11 mouse cellular contexts compared by ENCODE assay signal in the genomic region with DNA sequence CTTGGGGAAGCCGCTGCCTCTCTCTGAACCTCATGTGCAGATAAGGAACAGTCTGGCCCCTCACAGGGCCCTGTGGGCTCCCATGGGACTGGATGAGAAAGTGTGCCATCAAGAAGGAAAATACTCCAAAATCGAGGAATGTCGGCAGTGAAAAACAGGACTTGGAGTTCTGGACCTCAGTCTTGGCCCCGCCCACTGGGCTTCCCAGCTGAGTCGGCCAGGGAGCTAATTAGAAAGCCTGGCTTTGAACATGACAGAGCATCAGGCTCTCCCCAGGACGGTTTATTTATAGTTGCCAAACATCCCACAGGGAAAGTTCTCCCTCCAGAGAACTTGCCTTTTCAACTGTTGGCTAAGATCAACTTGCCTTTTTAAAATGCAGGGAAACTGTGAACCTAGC.
DNase-seq lines count a peak whose midpoint lies in the region; ATAC-seq and TF ChIP-seq lines count a peak whose summit lies in the region.
"Had no signal": no experiment of that assay in that cellular context is flagged by ENCODE, and none has a peak within 500 bp of the region (broad histone marks: within the 10 kb centered on the region; RNA-seq: fewer than 3 reads in every experiment).

No protein-coding gene starts in this region.

- no peaks in the 10 kb centered on the region for H3K9me3 ChIP-seq in lung, embryonic 14.5 days (ENCODE audit: low read depth, low read length)

- no peak for TF ChIP-seq CTCF in gastrocnemius, adult 2 months (IDR thresholded peaks at IDR 0.05)
- no peak for TF ChIP-seq CTCF in lung, embryonic 14.5 days (IDR thresholded peaks at IDR 0.05; ENCODE audit: low read depth)

- peak; percentile 48 for DNase-seq in gastrocnemius, adult 2 months
- no peak for DNase-seq in gastrocnemius, postnatal 4 days (ENCODE audit: low spot score in 2 of 2)
- peak; percentile 71 for DNase-seq in NIH3T3 (ENCODE audit: low read depth)
- DNase-seq in heart, adult 9 months (ENCODE audit: low spot score in 2 of 2) = peak; percentile 55
- peak; percentile 53 for DNase-seq in lung, embryonic 14.5 days
- DNase-seq in embryo, embryonic 9.5 days (ENCODE audit: extremely low spot score) = no peak
- DNase-seq in right cerebral cortex, adult 2 months (ENCODE audit: low spot score in 2 of 2) = no peak
- DNase-seq: B cell, adult 2 months had no signal

- no peak for ATAC-seq in lung, embryonic 14.5 days (ENCODE audit: insufficient read depth)
- ATAC-seq in erythroblast, adult 5-6 weeks (replicated peaks; ENCODE audit: low FRiP score, poor library complexity, severe bottlenecking) = no peak

- H3K4me1 ChIP-seq in lung, embryonic 14.5 days (ENCODE audit: insufficient read depth) = no peaks in the 10 kb centered on the region
- H3K4me1 ChIP-seq: midbrain, embryonic 12.5 days had no signal

- intact Hi-C loops in gastrocnemius, adult 2 months (cut with DNase I) = no loop called here

- H3K4me2 ChIP-seq in lung, embryonic 14.5 days = no peak overlapping the region
- H3K4me2 ChIP-seq: midbrain, embryonic 12.5 days had no signal

- H3K9ac ChIP-seq in lung, embryonic 14.5 days = no peak overlapping the region
- H3K9ac ChIP-seq: midbrain, embryonic 12.5 days had no signal

- H3K36me3 ChIP-seq in lung, embryonic 14.5 days (ENCODE audit: insufficient read depth) = no peaks in the 10 kb centered on the region
- H3K36me3 ChIP-seq: midbrain, embryonic 12.5 days had no signal

- H3K27me3 ChIP-seq in lung, embryonic 14.5 days (ENCODE audit: insufficient read depth, low read length) = no peaks in the 10 kb centered on the region
- H3K27me3 ChIP-seq: midbrain, embryonic 12.5 days had no signal

- no peak overlapping the region for H3K27ac ChIP-seq in gastrocnemius, adult 2 months
- no peak overlapping the region for H3K27ac ChIP-seq in lung, embryonic 14.5 days (ENCODE audit: low read depth)
- H3K27ac ChIP-seq: layer of hippocampus, adult 2 months; midbrain, embryonic 12.5 days had no signal

- 36% methylated on average over 6 of the region's 6 CpGs for WGBS in lung, embryonic 14.5 days

- no peak overlapping the region for H3K4me3 ChIP-seq in gastrocnemius, adult 2 months
- no peak overlapping the region for H3K4me3 ChIP-seq in lung, embryonic 14.5 days (ENCODE audit: low read depth, low read length)
- H3K4me3 ChIP-seq: layer of hippocampus, adult 2 months; midbrain, embryonic 12.5 days had no signal

Comparison
In these comparisons a context has a peak if more than half of its experiments do, and no peak if none do; other contexts are left out.
1. DNase-seq: peak in gastrocnemius, adult 2 months (single experiment), NIH3T3 (single experiment), heart, adult 9 months (2 of 2) and lung, embryonic 14.5 days (single experiment); none in gastrocnemius, postnatal 4 days (0 of 2), embryo, embryonic 9.5 days (single experiment) and right cerebral cortex, adult 2 months (0 of 2).